Mouse (Mus musculus): ENCODE data around the gene Thg1l.
A peak's percentile ranks its signal among the peaks of the same experiment; 100 is the strongest.

Gene Thg1l

GRCm38 (mm10) chr11:45955127-45955627, at the start of gene Thg1l:
Gene Thg1l (minus strand): TSS chr11:45955494.
- peak; percentile 84 for DNase-seq

DNA sequence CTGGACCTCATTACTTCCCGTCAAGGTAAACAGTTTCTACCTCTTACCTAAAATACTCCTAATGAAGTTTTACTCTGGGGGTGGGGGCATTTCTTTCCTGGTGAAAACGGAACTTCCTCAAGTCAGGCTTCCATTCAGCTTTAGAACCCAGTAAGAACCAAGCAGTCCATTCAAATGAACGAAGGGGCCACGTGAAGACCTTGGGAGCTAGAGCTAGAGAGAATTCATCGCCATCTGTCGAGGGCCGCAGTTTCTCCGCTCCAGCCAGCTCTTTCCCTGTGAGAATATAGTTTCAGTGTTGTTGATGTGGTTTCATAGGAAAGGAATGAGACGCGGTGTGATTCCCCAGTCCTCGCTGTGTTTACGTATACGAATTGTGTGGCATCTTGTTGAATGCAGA, 36.8 kb upstream of the Thg1l start:
- no peak for DNase-seq

DNA sequence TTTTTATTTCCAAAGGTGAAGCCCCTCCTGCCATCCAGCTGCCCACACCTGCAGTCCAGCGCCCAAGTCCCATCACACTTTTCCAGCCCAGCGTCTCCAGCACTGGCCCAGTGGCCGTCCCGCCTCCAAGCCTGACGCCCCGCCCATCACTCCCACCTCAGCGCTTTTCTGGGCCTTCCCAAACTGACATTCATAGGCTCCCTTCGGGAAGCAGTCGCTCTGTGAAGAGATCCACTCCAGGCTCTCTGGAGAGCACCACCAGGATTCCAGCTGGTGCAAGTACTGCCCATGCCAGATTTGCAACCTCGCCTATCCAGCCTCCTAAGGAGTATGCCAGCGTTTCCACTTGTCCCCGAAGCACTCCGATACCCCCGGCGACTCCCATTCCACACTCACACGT, 36.3 kb upstream of the Thg1l start:
- DNase-seq = no peak

DNA sequence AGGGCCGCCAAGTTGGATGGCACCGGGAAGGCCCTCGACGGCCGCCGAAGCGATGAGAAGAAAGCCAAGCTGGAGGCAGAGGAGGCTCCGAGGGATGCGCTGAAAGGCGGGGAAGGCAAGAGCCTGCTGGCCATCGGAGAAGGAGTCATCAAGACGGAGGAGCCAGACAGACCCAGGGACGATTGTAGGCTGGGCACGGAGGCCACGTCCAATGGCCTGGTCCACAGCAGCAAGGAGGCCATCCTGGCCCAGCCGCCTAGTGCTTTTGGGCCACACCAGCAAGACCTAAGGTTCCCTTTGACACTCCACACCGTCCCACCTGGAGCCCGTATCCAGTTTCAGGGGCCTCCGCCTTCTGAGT, 25.6 kb upstream of the Thg1l start:
- no peak for DNase-seq

DNA sequence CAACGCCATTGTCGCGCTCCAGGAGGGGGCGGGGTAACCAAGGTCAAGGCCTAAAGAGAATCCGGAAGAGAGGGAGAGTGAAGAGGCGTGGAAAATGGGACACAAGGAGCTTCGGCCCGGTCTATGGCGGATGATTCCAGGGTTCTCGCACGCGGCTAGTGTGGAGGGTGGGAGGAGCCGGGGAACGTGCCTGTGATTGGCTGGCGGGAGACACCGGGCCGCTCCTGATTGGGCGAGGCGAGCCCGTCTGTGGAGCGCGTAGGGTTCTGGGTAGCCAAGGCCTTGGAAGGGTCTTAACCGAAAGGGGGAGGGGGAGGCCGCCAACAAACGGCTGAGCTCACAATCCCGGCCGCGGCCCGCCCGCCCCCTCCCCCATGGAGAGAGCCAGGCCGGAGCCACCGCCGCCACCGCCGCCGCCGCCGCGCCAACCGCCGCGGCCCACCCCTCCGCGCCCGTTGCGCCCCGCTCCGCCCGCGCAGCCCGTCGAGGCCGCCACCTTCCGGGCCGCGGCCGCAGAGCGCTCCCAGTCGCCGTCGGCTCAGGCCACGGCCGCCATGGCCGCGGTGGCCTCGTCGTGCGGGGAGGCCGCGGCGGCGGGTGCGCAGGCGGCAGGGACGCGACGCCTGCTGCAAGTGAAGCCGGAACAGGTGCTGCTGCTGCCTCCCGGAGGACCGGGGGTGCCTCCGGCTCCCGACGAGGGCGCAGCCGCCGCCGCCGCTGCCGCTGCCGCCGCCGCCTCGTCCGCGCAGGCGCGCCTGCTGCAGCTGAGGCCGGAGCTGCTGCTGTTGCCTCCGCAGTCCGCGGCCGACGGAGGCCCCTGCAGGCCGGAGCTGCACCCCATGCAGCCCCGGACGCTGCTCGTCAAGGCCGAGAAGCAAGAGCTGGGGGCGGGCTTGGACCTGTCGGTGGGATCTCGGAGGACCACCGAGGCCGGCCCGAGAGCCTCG, 24.9 kb upstream of the Thg1l start, which contains the start of gene Sox30:
Gene Sox30 (plus strand): TSS at position 365 of the 947 bp plus-strand sequence.
- peak; percentile 64 for DNase-seq

DNA sequence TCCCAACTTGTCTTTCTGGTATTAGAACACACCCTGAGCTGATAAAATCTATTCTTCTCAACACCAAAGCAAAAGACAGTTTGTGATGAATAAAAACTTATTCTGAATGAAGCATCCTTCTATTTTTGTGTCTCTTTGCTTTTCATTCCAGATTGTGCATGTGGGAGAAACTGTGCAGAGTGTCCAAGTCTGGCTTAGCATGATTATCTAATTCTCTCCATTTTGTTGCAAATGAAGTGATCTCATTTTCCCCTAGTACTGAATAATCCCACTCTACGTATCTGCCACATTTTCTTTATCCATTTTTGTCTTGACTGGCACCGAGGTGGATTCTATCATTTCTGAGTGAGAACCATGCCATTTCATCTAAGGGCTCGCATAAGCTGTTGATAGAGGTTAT, 20.8 kb upstream of the Thg1l start:
- no peak for DNase-seq

GRCm38 (mm10) chr11:45974466-45974865, 19.2 kb upstream of the Thg1l start:
- no peak for DNase-seq

- DNase-seq = no peak
Measured at GRCm38 (mm10) chr11:45973635-45974034, 18.3 kb upstream of the Thg1l start.

- no peak for DNase-seq
Measured at GRCm38 (mm10) chr11:45968466-45968865, 13.2 kb upstream of the Thg1l start.

DNA sequence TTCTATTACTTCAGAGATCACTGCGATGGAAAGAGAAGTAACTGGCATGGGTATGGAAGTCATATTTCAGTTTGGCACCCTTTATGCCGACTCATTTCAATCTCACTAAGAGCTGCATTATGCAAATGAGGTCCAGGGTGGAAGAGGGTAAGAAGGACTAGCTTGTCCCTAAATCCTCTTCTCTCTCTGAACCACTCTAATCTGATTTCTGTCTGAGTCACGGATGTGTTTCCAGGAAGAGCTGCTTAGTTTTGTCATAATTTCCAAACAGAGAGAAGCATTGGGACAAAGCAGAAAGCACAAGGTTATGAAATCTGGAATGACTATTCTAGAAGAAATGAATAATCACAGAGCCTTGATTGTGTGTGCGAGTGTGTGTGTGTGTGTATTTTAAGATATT, 11.6 kb upstream of the Thg1l start:
- no peak for DNase-seq

- no peak for DNase-seq
Measured at GRCm38 (mm10) chr11:45960003-45960402, 4.7 kb upstream of the Thg1l start.

DNA sequence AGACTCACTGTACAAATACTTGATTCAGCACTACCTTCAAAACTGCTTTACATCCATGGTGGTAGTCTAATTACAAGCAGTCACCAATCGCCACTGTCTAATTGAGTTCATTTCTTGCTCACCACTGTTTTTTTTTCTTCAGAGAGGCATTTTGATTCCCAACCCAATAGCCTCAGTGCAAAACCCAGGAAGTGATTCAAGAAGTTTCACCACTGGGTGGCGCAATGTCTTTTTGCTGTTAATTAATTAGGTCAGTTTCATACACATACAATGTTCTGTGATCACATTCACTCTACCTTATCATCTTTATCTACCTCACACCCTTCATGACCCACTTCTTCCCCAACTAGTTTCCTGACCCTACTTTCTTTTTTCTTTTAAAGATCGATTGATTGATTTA, 4.3 kb upstream of the Thg1l start:
- no peak for DNase-seq

DNA sequence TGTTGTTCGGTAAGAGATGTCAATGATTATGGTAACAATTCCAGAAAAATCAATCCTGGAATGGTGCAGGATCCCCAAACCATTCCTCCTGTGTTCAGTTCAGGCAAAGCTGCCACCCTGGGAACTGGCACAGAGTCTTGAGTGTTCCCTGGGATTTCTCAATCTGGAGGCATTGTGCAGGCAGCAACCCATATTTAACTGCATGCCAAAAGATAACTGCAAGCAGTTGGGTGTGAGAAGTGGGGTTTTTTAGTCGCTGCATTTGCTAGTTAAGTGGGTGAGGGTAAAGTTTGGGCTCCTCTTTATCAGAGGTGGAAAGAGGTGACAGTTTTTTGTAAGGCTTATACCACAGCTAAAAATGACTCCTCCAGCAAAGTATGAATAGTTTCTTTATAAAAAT, 7.8 kb downstream of the Thg1l start:
- no peak for DNase-seq

GRCm38 (mm10) chr11:45946796-45947195, 8.5 kb downstream of the Thg1l start:
- DNase-seq = no peak

DNA sequence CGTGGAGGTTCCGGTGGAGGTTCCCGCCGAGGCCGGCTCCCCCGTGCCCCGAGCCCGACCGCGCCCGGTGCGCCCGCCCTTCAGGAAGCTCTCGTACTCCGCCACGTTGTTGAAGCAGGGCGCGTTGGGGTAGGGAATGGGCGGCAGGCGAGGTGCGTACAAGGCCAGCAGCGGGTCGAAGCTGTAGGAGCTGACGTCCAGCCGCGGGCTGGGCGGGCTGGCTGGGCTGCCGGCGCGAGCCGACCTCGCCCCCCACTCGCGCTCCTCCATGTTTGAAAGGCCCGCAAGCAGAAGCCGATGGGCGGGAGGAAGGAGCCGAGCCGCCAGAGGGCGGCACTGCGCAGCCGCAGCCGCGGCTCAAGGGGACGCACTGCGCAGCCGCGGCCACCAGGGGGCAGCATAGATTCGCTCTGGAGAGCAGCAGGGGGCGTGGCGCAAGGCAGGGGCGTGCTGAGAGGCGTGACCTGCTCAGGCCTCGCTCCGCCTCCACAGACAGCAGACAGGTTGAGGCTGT, 10.6 kb downstream of the Thg1l start, which contains the start of gene Lsm11:
Gene Lsm11 (minus strand): TSS at position 293 of the 514 bp plus-strand sequence.
- peak; percentile 99 for DNase-seq

DNA sequence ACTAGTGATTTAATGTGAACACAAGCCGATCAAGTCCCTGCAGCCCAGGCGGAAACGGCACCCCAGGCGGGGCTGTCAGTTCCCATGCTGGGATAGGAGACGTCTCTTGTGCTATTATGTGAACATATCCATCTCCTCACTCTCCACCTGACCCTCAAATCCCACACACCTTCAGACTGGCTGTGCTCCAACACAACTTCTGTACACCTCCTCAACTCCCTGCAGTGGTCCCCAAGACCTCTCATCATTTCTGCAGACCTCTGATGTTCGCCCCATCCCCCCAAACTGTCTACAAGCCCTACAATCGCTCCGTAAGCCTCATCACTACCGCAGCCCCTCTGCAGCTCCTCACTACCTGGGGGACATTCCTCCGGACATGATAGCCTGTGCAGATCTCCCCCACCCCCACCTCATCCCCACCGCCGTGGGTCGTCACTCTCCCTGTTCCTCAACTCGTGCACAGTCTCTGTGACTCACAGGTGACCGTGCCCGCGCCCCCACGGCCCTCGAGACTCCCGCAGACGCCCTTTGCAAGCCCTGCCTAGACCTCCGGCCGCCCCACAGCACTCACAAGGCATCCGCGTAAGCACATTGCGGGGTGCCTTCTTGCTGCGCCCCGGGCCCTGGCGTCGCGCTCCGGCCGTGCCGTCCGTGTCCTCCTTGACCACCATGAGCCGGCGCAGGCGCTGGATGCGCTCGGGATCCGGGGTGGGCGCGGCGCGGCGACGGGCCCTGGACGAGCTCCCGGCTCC, 11.2 kb downstream of the Thg1l start:
- peak; percentile 32 for DNase-seq

GRCm38 (mm10) chr11:45943108-45943705, 12.1 kb downstream of the Thg1l start:
- DNase-seq = peak; percentile 42

DNA sequence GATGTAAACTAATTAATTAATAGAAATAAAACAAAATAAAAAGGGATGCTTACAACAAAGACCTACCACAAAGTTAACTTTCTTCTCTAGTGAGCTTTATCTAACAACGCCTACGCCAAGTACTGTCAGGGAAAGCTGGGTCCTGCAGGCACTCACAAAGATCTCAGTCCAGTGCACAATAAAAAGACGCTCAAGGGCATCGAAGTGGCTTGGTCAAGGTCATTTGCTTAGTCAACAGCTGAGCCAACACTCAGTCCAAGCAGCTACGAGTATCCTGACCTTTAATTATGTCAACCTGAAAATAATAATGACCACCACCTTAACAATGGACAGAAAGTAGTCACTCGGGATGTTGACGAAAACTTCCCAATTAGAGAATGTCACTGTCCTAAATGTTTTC, 13.0 kb downstream of the Thg1l start:
- DNase-seq = no peak

GRCm38 (mm10) chr11:45938917-45939316, 16.4 kb downstream of the Thg1l start:
- no peak for DNase-seq

GRCm38 (mm10) chr11:45937478-45937877, 17.8 kb downstream of the Thg1l start:
- no peak for DNase-seq

- DNase-seq = no peak
Measured at GRCm38 (mm10) chr11:45932771-45933170, 22.5 kb downstream of the Thg1l start.

DNA sequence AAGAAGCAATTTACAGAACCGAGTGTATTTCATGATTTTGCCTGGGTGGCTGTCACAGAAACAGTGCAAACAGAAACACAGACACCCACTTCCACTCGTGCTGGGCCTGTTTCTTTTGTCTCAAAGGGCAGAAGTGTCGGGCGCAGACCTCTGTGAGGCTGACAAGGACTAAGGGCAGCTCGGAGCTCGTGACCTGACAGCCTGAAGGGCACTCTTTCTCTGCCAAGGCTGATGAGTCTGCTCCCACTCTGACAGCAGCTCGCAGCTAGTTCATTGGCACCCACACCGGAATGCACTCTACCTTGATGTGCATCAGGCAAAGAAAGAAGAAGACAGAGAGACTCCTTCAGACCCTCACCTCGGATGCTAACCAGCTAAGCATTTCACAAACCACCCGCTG, 25.8 kb downstream of the Thg1l start:
- no peak for DNase-seq

DNA sequence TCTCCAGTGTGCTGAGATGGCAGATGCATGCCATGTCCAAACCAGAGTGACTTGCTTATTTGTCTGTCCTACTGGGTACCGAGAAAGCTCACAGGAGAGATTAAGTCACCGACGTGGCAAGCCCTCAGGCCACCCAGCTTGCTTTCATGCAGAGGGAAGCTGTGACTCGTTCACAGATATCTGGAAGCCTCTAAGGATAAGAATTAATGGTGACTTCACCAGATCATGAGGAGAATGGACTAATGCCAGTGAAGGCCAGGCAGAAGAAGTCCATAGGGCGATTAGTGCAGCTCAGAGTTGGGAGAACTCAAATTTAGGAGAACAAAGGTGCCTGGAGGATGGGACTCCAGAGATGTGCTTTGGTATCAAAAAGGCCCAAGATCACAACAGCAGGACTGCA, 27.8 kb downstream of the Thg1l start:
- DNase-seq = no peak

Measured in right cerebral cortex, postnatal 4 days (tissue).